Mouse (Mus musculus): Measurements from ENCODE around the gene Nol12.

DNA sequence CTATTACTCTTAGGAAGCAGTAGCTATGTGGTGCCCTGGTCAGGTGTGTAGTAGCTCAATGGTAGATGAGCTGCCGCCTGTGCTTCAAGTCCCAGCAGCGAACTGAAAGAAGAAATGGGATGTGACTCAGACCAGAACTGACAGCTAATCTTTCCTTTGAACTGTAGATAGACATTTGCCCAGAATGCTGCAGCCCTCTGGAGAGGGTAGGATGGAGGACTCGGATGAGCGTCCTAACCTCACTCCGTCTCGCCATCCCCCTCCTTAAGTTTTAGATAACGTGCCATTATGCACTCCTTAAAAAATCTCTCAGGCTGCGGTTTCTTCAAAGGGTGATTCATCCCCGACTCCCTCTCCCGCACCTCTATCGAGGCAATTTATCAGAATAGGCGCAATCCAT is 14.8 kb upstream of the Nol12 start:
- TF ChIP-seq CTCF (IDR thresholded peaks at IDR 0.05; ENCODE audit: low read depth, low read length) (no peak), GATA2 (IDR thresholded peaks at IDR 0.05; ENCODE audit: borderline replicate concordance, low read depth, low read length) (no peak), TAL1 (conservative IDR thresholded peaks at IDR 0.05; ENCODE audit: low read depth, low read length) (no peak), GATA1 (IDR thresholded peaks at IDR 0.05; ENCODE audit: borderline replicate concordance, low read length) (no peak), POLR2AphosphoS5 (IDR thresholded peaks at IDR 0.05; ENCODE audit: insufficient replicate concordance, low read depth, low read length) (no peak)

All from G1E (cell line).